30 mouse cellular contexts compared by ENCODE assay signal in genomic region chr10:59019302-59019973, GRCm38 (mm10).
DNase-seq lines count a peak whose midpoint lies in the region; ATAC-seq and TF ChIP-seq lines count a peak whose summit lies in the region.
"Had no signal": no experiment of that assay in that cellular context is flagged by ENCODE, and none has a peak within 500 bp of the region (broad histone marks: within the 10 kb centered on the region; RNA-seq: fewer than 3 reads in every experiment).

No protein-coding gene starts in this region.

- no peak for ATAC-seq in hindbrain, postnatal 0 days
- no peak for ATAC-seq in hindbrain, embryonic 12.5 days (ENCODE audit: low FRiP score)
- ATAC-seq in midbrain, postnatal 0 days (ENCODE audit: low FRiP score), result no peak
- no peak for ATAC-seq in midbrain, embryonic 13.5 days
- ATAC-seq in forebrain, embryonic 16.5 days, result peak; percentile 59; the same call in 1 of the 2 replicates
- ATAC-seq: inflammation-experienced regulatory T-cells, adult 6 months; liver, embryonic 12.5 days; liver, postnatal 0 days; midbrain, embryonic 16.5 days had no signal

- no peak overlapping the region for H3K4me3 ChIP-seq in hindbrain, postnatal 0 days (ENCODE audit: low read length)
- no peak overlapping the region for H3K4me3 ChIP-seq in hindbrain, embryonic 12.5 days
- no peak overlapping the region for H3K4me3 ChIP-seq in midbrain, postnatal 0 days (ENCODE audit: low read depth, low read length)
- H3K4me3 ChIP-seq in midbrain, embryonic 13.5 days (replicated peaks), result no peak overlapping the region
- H3K4me3 ChIP-seq in forebrain, embryonic 16.5 days (replicated peaks; ENCODE audit: low read length), result no peak overlapping the region
- H3K4me3 ChIP-seq: erythroblast, embryonic 14.5 days; liver, embryonic 12.5 days; midbrain, embryonic 10.5 days; myocyte; neural tube, embryonic 13.5 days; stomach, embryonic 15.5 days had no signal

- no peaks in the 10 kb centered on the region for H3K36me3 ChIP-seq in hindbrain, postnatal 0 days (ENCODE audit: insufficient read depth, low read length)
- no peaks in the 10 kb centered on the region for H3K36me3 ChIP-seq in hindbrain, embryonic 12.5 days
- H3K36me3 ChIP-seq in midbrain, postnatal 0 days (ENCODE audit: insufficient read depth, low read length), result no peaks in the 10 kb centered on the region
- H3K36me3 ChIP-seq in midbrain, embryonic 13.5 days, result no peaks in the 10 kb centered on the region
- no peaks in the 10 kb centered on the region for H3K36me3 ChIP-seq in forebrain, embryonic 16.5 days (ENCODE audit: control insufficient read depth, insufficient read depth)
- H3K36me3 ChIP-seq: liver, embryonic 12.5 days; midbrain, embryonic 10.5 days; neural tube, embryonic 13.5 days; stomach, embryonic 15.5 days had no signal

- peak; percentile 18; the same call in 1 of the 2 replicates for TF ChIP-seq CTCF in hindbrain, postnatal 0 days (IDR thresholded peaks at IDR 0.05; ENCODE audit: low read depth)
- TF ChIP-seq CTCF in midbrain, postnatal 0 days (IDR thresholded peaks at IDR 0.05), result peak; percentile 47

- H3K9ac ChIP-seq in hindbrain, postnatal 0 days (replicated peaks; ENCODE audit: low read length), result no peak overlapping the region
- H3K9ac ChIP-seq in hindbrain, embryonic 12.5 days, result no peak overlapping the region
- H3K9ac ChIP-seq in midbrain, postnatal 0 days (replicated peaks; ENCODE audit: low read length, poor library complexity, severe bottlenecking), result no peak overlapping the region
- H3K9ac ChIP-seq in midbrain, embryonic 13.5 days (replicated peaks), result no peak overlapping the region
- no peak overlapping the region for H3K9ac ChIP-seq in forebrain, embryonic 16.5 days (replicated peaks; ENCODE audit: low read depth, low read length)
- H3K9ac ChIP-seq: hindbrain, embryonic 14.5 days; liver, embryonic 12.5 days; liver, postnatal 0 days; neural tube, embryonic 13.5 days; stomach, embryonic 15.5 days had no signal

- no peaks in the 10 kb centered on the region for H3K27me3 ChIP-seq in hindbrain, postnatal 0 days (ENCODE audit: insufficient read depth, low read length)
- H3K27me3 ChIP-seq in hindbrain, embryonic 12.5 days, result no peaks in the 10 kb centered on the region
- no peaks in the 10 kb centered on the region for H3K27me3 ChIP-seq in midbrain, postnatal 0 days (ENCODE audit: insufficient read depth, low read length)
- H3K27me3 ChIP-seq in midbrain, embryonic 13.5 days, result no peaks in the 10 kb centered on the region
- H3K27me3 ChIP-seq in forebrain, embryonic 16.5 days (replicated peaks; ENCODE audit: control insufficient read depth, insufficient read depth, low read length), result no peaks in the 10 kb centered on the region
- H3K27me3 ChIP-seq: liver, embryonic 12.5 days; neural tube, embryonic 13.5 days; stomach, embryonic 15.5 days had no signal

- no peaks in the 10 kb centered on the region for H3K4me1 ChIP-seq in hindbrain, postnatal 0 days (ENCODE audit: insufficient read depth, low read length)
- H3K4me1 ChIP-seq in hindbrain, embryonic 12.5 days, result no peaks in the 10 kb centered on the region
- H3K4me1 ChIP-seq in midbrain, postnatal 0 days (ENCODE audit: insufficient read depth, low read length), result no peaks in the 10 kb centered on the region
- H3K4me1 ChIP-seq in midbrain, embryonic 13.5 days (replicated peaks), result no peaks in the 10 kb centered on the region
- no peaks in the 10 kb centered on the region for H3K4me1 ChIP-seq in forebrain, embryonic 16.5 days (replicated peaks; ENCODE audit: control insufficient read depth, insufficient read depth, low read length)
- H3K4me1 ChIP-seq: liver, embryonic 12.5 days; midbrain, embryonic 10.5 days; neural tube, embryonic 13.5 days; stomach, embryonic 15.5 days had no signal

- H3K4me2 ChIP-seq in hindbrain, postnatal 0 days (ENCODE audit: low read depth, low read length), result no peak overlapping the region
- H3K4me2 ChIP-seq in hindbrain, embryonic 12.5 days (replicated peaks), result no peak overlapping the region
- H3K4me2 ChIP-seq in midbrain, postnatal 0 days (ENCODE audit: low read depth, low read length, poor library complexity, severe bottlenecking), result no peak overlapping the region
- no peak overlapping the region for H3K4me2 ChIP-seq in midbrain, embryonic 13.5 days (replicated peaks)
- H3K4me2 ChIP-seq in forebrain, embryonic 16.5 days (ENCODE audit: low read length), result no peak overlapping the region
- H3K4me2 ChIP-seq: heart, embryonic 11.5 days; hindbrain, embryonic 14.5 days; liver, embryonic 12.5 days; neural tube, embryonic 13.5 days; stomach, embryonic 15.5 days had no signal

- no peaks in the 10 kb centered on the region for H3K9me3 ChIP-seq in hindbrain, postnatal 0 days (ENCODE audit: low read length)
- no peaks in the 10 kb centered on the region; the same call in 1 of the 2 replicates for H3K9me3 ChIP-seq in hindbrain, embryonic 12.5 days (replicated peaks)
- no peaks in the 10 kb centered on the region for H3K9me3 ChIP-seq in midbrain, postnatal 0 days (ENCODE audit: low read length)
- H3K9me3 ChIP-seq in midbrain, embryonic 13.5 days, result no peaks in the 10 kb centered on the region
- H3K9me3 ChIP-seq in forebrain, embryonic 16.5 days (ENCODE audit: control insufficient read depth, low read length), result 0 out of 2 replicates have a peak, but pooled peaks cover 4% of the 10 kb centered on the region
- H3K9me3 ChIP-seq: liver, embryonic 12.5 days; midbrain, embryonic 10.5 days; stomach, embryonic 15.5 days had no signal

- no peak overlapping the region for H3K27ac ChIP-seq in hindbrain, postnatal 0 days
- no peak overlapping the region for H3K27ac ChIP-seq in hindbrain, embryonic 12.5 days
- H3K27ac ChIP-seq in midbrain, postnatal 0 days (ENCODE audit: low read depth, low read length), result no peak overlapping the region
- no peak overlapping the region for H3K27ac ChIP-seq in midbrain, embryonic 13.5 days
- H3K27ac ChIP-seq in forebrain, embryonic 16.5 days (ENCODE audit: low read length), result no peak overlapping the region
- H3K27ac ChIP-seq: hindbrain, embryonic 14.5 days; liver, embryonic 12.5 days; midbrain, embryonic 10.5 days; neural tube, embryonic 13.5 days; stomach, embryonic 15.5 days had no signal

- 39% methylated on average over 3 of the region's 3 CpGs for WGBS in hindbrain, postnatal 0 days
- WGBS in hindbrain, embryonic 12.5 days, result 63% methylated on average over 3 of the region's 3 CpGs
- WGBS in midbrain, postnatal 0 days, result 51% methylated on average over 3 of the region's 3 CpGs
- 63% methylated on average over 3 of the region's 3 CpGs for WGBS in midbrain, embryonic 13.5 days
- 22% methylated on average over 3 of the region's 3 CpGs for WGBS in forebrain, embryonic 16.5 days

- peak; percentile 9 for DNase-seq in hindbrain, postnatal 0 days (ENCODE audit: low spot score)
- DNase-seq in midbrain, postnatal 0 days (ENCODE audit: low spot score), result no peak
- DNase-seq in right cerebral cortex, postnatal 14 days, result no peak
- DNase-seq in thymus, adult 18-20 months, result no peak
- DNase-seq: adrenal gland, postnatal 14 days; cerebellum, adult 11-12 months; gastrocnemius, postnatal 36 days; heart, adult 18-20 months; heart, postnatal 4 days; kidney, adult 11 months; kidney, postnatal 36 days; layer of hippocampus, postnatal 36 days; left cerebral cortex, postnatal 4 days; liver, postnatal 0 days; lung, postnatal 10 days; right cerebral cortex, postnatal 25 days; thymus, postnatal 4 days had no signal
